Mouse (Mus musculus) kidney, adult 2 months (tissue): ENCODE data around the gene 1700017D01Rik. TPM values are rescaled to one million over a fixed set of nuclear protein-coding genes. Genes with fewer than 3 reads are reported as not detected.
A peak's percentile ranks its signal among the peaks of the same experiment; 100 is the strongest.
"Not testable (repeated sequence)": the region's sequence is repeated elsewhere in the genome, so short reads cannot be mapped to it uniquely, and the experiment has no call there.

ENCODE experiments used
- DNase-seq: peaks from one replicate; pipeline ENCODE4 v3.0.0; 2021
- H3K27ac ChIP-seq: fragments of 200-500 bp; 2 replicates; pipeline ENCODE4 v1.5.1; 2012; ENCODE audit warnings: low read depth, low read length, control low read depth, inconsistent platforms; ENCODE audit not compliant: insufficient read depth
- H3K27me3 ChIP-seq: fragments of 200-500 bp; replicated peaks from 2 replicates; pipeline ENCODE4 v1.6.1; 2012; ENCODE audit warnings: mild to moderate bottlenecking, moderate library complexity, low read length, inconsistent platforms; ENCODE audit not compliant: control insufficient read depth, insufficient read depth
- H3K36me3 ChIP-seq: fragments of 200-500 bp; 2 replicates; pipeline ENCODE4 v1.6.1; 2012; ENCODE audit warnings: mild to moderate bottlenecking, moderate library complexity, low read length, inconsistent platforms; ENCODE audit not compliant: control insufficient read depth, insufficient read depth
- H3K4me1 ChIP-seq: fragments of 200-500 bp; 2 replicates; pipeline ENCODE4 v1.6.1; 2011; ENCODE audit warnings: low read length; ENCODE audit not compliant: control insufficient read depth, insufficient read depth
- H3K4me3 ChIP-seq: fragments of 200-500 bp; 2 replicates; pipeline ENCODE4 v1.5.1; 2011; ENCODE audit warnings: mild to moderate bottlenecking, low read depth, low read length, control low read depth; ENCODE audit not compliant: insufficient read depth
- CTCF ChIP-seq: fragments of 200-500 bp; conservative IDR thresholded peaks from 2 replicates; pipeline ENCODE4 v1.5.1; 2011; ENCODE audit warnings: low read depth, mild to moderate bottlenecking, control low read depth, low read length, moderate library complexity, mixed read lengths; ENCODE audit not compliant: insufficient read depth, insufficient read length
- POLR2A ChIP-seq: fragments of 200-500 bp; IDR thresholded peaks from one replicate; pipeline ENCODE4 v1.6.1; 2011; ENCODE audit warnings: low read depth, low read length, control low read depth
- WGBS: fragments of 180-500 bp; shearing (Covaris S2); methylation state at CpG from one replicate; pipeline ENCODE4 v1.1.7; 2018; 5-methylcytosine and 5-hydroxymethylcytosine counted together
- polyA plus RNA-seq: library from polyadenylated mRNA; depleted of rRNA; stranded (reverse); fragments of >200 nt; gene quantifications from 2 replicates; pipeline ENCODE4 v1.2.3, GENCODE M21; 2012; rRNA removed

Gene 1700017D01Rik
- polyA plus RNA-seq, result 0.10 TPM in 1 of 2 replicates, not detected in the other

- DNase-seq, H3K27me3 ChIP-seq, H3K4me1 ChIP-seq, H3K36me3 ChIP-seq, H3K27ac ChIP-seq, H3K4me3 ChIP-seq: not testable (repeated sequence)
- WGBS, result 86% methylated on average over 8 of the region's 8 CpGs
Observed at GRCm38 (mm10) chr19:11130776-11131175, at the start of gene 1700017D01Rik. 1700017D01Rik (minus strand) TSS chr19:11130876.

DNA sequence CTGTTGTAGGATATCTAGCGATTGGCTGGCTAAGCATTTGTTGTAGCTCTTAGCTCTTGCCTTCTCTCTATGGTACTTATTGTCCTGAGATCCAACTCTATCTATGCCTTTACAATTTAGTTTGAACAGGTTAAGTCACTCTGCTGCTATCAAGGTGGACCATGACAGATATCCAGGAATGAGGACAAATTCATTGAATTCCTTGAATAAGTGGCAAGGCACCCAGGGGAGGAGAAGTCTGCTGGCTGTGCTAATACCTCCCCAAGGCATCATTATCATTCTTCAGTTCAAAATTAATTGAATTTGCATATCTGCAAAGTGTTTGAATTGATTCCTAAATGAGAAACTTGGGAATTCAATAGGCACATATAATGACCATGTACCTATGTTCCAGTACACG, 46.8 kb upstream of the 1700017D01Rik start:
- H3K36me3 ChIP-seq, result no peaks in the 10 kb centered on the region

DNA sequence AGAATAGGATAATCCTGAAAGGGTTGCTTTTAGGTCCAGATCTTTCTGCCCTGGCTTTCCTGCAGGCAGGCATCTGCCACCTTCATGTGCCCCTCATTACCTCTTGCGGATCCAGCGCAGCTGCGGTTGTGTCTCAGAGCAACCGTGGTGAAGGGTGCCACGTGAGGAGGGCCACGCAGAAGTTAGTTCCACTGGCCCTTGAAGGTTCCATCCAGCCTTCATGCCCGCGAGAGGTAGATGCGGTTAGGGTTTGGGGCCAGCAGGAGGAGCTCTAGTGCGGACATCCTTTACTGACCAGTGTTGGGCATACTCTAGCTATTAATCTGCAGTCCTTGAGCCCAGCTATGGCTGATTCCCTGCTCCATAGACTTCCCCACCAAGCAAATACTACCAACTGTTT, 34.5 kb upstream of the 1700017D01Rik start, which contains the start of gene 1700025F22Rik:
Gene 1700025F22Rik, minus strand, starts transcription at position 149 of the 400 bp plus-strand sequence.
- TF ChIP-seq CTCF (peak; percentile 49), POLR2A (no peak)
- Histone ChIP-seq H3K27ac (no peak within 1 kb of the TSS), H3K4me3 (no peak within 1 kb of the TSS), H3K36me3 (no peaks in the 10 kb centered on the region), H3K4me1 (no peaks in the 10 kb centered on the region), H3K27me3 (no peaks in the 10 kb centered on the region)
- WGBS, result 37% methylated on average over 10 of the region's 10 CpGs
- DNase-seq, result peak; percentile 11

More for the DNA sequence above, 46.8 kb upstream of the 1700017D01Rik start:
- Histone ChIP-seq H3K27ac (no peak overlapping the region), H3K4me1 (no peaks in the 10 kb centered on the region), H3K4me3 (no peak overlapping the region), H3K27me3 (no peaks in the 10 kb centered on the region)
- WGBS, result 58% methylated on average over 2 of the region's 2 CpGs
- TF ChIP-seq POLR2A (no peak), CTCF (no peak)
- DNase-seq, result no peak

DNA sequence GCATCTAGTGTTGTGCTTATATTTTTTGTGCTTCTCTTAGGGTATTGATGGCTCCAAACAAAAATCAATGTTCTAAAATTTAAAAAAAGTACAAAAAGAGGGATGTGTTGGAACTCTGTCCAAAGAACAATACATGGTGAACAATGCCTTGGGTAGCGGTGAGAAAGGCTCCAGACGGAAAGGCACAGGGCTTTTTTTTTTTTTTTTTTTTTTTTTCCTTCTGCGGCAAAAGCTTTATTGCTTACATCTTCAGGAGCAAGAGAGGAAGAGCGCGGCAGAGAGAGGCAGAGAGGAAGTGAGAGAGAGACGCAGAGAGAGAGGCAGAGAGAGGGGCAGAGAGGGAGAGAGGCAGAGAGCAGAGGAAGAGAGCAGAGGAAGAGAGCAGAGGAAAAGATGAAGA, 27.2 kb upstream of the 1700017D01Rik start:
- not testable (repeated sequence) for H3K36me3 ChIP-seq, H3K27ac ChIP-seq, H3K27me3 ChIP-seq, H3K4me1 ChIP-seq, DNase-seq, H3K4me3 ChIP-seq
- 70% methylated on average over 6 of the region's 6 CpGs for WGBS

- Histone ChIP-seq H3K27me3 (no peaks in the 10 kb centered on the region), H3K27ac (no peak overlapping the region), H3K36me3 (no peaks in the 10 kb centered on the region), H3K4me3 (no peak overlapping the region), H3K4me1 (no peaks in the 10 kb centered on the region)
- TF ChIP-seq CTCF (no peak), POLR2A (no peak)
- DNase-seq, result no peak
- 56% methylated on average over 4 of the region's 4 CpGs for WGBS
Observed at GRCm38 (mm10) chr19:11135336-11135735, 4.7 kb upstream of the 1700017D01Rik start.

- no peak overlapping the region for H3K27ac ChIP-seq
- no peaks in the 10 kb centered on the region for H3K4me1 ChIP-seq
- DNase-seq, result no peak
- 90% methylated on average over 2 of the region's 2 CpGs for WGBS
- no peak overlapping the region for H3K4me3 ChIP-seq
- TF ChIP-seq CTCF (no peak), POLR2A (no peak)
- no peaks in the 10 kb centered on the region for H3K27me3 ChIP-seq
- H3K36me3 ChIP-seq, result no peaks in the 10 kb centered on the region
Observed at GRCm38 (mm10) chr19:11134852-11135251, 4.2 kb upstream of the 1700017D01Rik start.

- Histone ChIP-seq H3K4me1 (no peaks in the 10 kb centered on the region), H3K4me3 (no peak overlapping the region), H3K27ac (no peak overlapping the region), H3K36me3 (no peaks in the 10 kb centered on the region), H3K27me3 (no peaks in the 10 kb centered on the region)
- no peak for TF ChIP-seq CTCF
- no peak for TF ChIP-seq POLR2A
- no peak for DNase-seq
- 87% methylated on average over 1 of the region's 1 CpGs for WGBS
Observed at GRCm38 (mm10) chr19:11129702-11130101, 974 bp downstream of the 1700017D01Rik start.

DNA sequence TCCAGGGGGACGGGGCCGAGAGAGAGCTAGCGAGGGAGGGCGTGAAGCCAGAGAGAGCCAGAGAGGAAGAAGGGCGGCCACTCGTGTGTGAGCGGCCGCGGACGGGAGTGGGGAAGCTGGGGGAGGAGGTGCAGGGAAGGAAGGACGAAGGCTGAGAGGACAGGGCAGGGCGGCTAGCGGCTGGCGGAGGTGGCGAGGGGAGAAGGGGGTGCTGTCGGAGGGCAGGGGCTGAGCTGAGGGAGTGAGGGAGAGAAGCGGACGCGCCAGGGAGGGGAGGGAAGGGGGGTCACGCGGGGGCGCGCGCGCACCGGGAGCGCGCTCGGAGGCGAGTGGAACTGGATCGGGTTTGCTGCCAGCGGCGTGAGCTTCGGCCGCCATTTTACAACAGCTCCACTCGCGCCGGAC, 9.7 kb downstream of the 1700017D01Rik start:
- not testable (repeated sequence) for H3K27ac ChIP-seq, H3K4me1 ChIP-seq, H3K27me3 ChIP-seq, H3K36me3 ChIP-seq
- peak overlapping the region; percentile 71 for H3K4me3 ChIP-seq
- under 1% methylated on average over 18 of the region's 38 CpGs for WGBS
- DNase-seq, result peak; percentile 5
